Mouse (Mus musculus): ENCODE data around the gene Irf2bpl.

GRCm38 (mm10) chr12:86867271-86868223 lies 17.1 kb downstream of the Irf2bpl start:
- no peak for TF ChIP-seq GATA1 (IDR thresholded peaks at IDR 0.05; ENCODE audit: borderline replicate concordance, low read length)
- TF ChIP-seq FLI1 (IDR thresholded peaks at IDR 0.05; ENCODE audit: low read length): no peak

Measured in megakaryocyte, embryonic 14.5 days (primary cell).